Mouse (Mus musculus) thymus, adult 2 months (tissue): ENCODE data around the gene Ankrd13d.

ENCODE experiments used
- CTCF ChIP-seq: fragments of 200-500 bp; IDR thresholded peaks from 2 replicates; pipeline ENCODE4 v1.5.1; 2012; ENCODE audit warnings: mild to moderate bottlenecking, control low read depth, low read length, moderate library complexity, borderline replicate concordance; ENCODE audit not compliant: control insufficient read depth, poor library complexity, insufficient read depth; ENCODE audit errors: extremely low read depth
- POLR2A ChIP-seq: fragments of 200-500 bp; IDR thresholded peaks from 2 replicates; pipeline ENCODE4 v1.6.1; 2012; ENCODE audit warnings: mild to moderate bottlenecking, low read length, control low read depth, moderate library complexity; ENCODE audit not compliant: control insufficient read depth, poor library complexity, insufficient read depth; ENCODE audit errors: extremely low read depth

DNA sequence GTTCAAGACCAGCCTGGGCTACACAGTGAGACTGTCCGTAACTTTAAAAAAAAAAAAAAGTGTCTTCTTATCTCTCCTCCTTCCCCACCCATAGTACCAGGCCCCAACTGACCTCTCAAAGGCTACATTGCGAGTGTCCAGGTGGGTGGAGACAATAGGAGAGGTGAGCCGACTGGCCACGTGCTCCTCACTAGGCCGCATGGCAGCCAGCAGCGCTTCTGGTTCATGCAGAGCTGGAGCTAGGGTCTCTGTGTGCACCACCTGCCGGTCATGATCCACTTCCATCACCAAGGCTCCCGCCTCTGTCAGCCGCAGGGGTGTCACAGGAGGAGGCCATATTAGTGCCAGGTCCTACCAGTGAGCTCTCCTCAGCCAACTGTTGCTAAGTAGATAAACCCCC is 2.5 kb downstream of the Ankrd13d start:
- TF ChIP-seq POLR2A (no peak), CTCF (no peak)
